Mouse (Mus musculus): Measurements from ENCODE around the gene Cacfd1.

The Cacfd1 gene

GRCm38 (mm10) chr2:27009714-27010244 lies at the start of gene Cacfd1:
Cacfd1 (plus strand) TSS chr2:27009926.
- peak; percentile 82 for ATAC-seq (ENCODE audit: insufficient number of reproducible peaks, low FRiP score, low TSS enrichment)

- ATAC-seq (ENCODE audit: insufficient number of reproducible peaks, low FRiP score, low TSS enrichment), result no peak
Observed at GRCm38 (mm10) chr2:26960756-26961155, 49.0 kb upstream of the Cacfd1 start.

- ATAC-seq (ENCODE audit: insufficient number of reproducible peaks, low FRiP score, low TSS enrichment), result peak; percentile 88
Observed at GRCm38 (mm10) chr2:26963923-26964723, 45.6 kb upstream of the Cacfd1 start, which contains the start of gene Rexo4. Rexo4 (minus strand) TSS chr2:26964386.

- ATAC-seq (ENCODE audit: insufficient number of reproducible peaks, low FRiP score, low TSS enrichment), result peak; percentile 18; the same call in 1 of the 2 replicates
Observed at GRCm38 (mm10) chr2:26964724-26965370, 44.9 kb upstream of the Cacfd1 start.

- ATAC-seq (ENCODE audit: insufficient number of reproducible peaks, low FRiP score, low TSS enrichment), result no peak
Observed at GRCm38 (mm10) chr2:26967262-26967661, 42.5 kb upstream of the Cacfd1 start.

DNA sequence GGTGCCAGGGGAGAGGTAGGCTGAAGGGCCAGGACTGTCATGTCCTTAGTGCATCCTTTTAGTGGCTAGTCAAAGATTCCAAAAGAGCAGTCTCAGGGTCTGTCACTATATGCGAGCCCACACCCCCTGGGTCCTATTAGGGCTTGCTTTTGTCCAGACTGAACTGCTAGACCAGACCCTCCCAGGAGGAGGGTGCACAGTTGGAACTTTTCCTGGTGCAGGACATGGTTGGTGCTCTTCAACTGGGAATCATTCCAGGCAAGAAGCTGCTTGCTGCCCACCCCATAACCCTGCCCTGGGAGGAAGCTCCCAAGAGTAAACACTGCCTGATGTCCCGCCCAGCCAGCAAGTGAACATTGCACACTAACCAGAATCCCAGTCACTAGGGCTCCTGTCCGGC lies 36.6 kb upstream of the Cacfd1 start, which contains the start of gene Adamts13:
Adamts13 (plus strand) TSS at position 301 of the 400 bp plus-strand sequence.
- ATAC-seq (ENCODE audit: insufficient number of reproducible peaks, low FRiP score, low TSS enrichment), result no peak

DNA sequence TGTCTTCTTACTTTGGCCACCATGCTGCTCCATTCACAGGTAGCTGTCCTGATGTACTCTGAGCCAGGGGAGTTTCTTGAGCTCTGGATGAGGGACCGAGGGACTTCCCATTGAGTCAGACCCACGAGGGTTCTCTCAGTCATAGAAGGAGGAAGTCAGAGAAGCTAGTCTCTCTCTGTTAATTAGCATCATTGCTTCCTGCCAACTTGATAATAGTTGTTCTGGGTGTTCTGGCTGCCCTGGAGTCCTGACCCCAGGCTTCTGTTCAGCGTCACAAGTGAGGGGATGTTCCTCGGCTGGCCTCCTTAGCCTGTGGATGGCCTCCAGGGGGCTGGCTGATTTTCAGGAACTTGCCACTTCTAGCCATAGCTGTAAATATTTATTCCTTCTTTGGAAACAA lies 35.8 kb upstream of the Cacfd1 start:
- ATAC-seq (ENCODE audit: insufficient number of reproducible peaks, low FRiP score, low TSS enrichment), result no peak

DNA sequence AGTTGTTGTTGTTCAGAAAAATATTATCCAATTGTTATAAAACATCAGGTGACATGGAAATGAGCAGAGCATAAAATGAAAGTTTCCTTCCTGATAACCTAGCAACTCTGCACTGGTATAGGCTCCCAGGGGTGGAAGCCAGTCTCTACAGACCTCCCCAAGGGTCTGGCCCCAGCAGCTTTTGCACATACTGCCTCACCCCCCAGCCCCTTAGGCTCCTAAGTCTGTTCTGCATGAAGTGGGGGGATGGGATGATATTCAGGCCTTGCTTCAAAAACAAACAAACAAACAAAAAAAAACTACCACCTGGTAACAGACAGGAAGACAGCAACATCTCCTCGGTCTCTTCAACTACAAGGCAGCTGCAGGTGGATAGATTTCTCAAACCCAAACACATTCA lies 29.4 kb upstream of the Cacfd1 start:
- ATAC-seq (ENCODE audit: insufficient number of reproducible peaks, low FRiP score, low TSS enrichment), result no peak

DNA sequence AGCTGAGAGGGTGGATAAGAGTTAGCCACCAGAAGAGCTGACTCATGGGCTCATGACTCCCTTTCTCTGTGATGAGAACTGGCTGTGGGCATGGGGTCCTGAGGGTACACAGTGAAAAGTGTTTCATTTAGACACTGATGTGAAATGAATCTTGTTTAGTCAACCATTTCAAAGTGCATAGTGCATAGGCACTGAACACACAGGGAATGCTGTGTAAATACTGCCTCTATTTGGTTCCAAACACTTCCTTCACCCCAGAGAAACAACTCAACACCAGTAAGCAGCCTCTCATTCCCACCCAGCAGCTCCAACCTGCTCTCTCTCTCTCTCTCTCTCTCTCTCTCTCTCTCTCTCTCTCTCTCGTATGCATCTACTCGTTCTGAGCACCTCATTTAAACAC lies 25.5 kb upstream of the Cacfd1 start:
- no peak for ATAC-seq (ENCODE audit: insufficient number of reproducible peaks, low FRiP score, low TSS enrichment)

- ATAC-seq (ENCODE audit: insufficient number of reproducible peaks, low FRiP score, low TSS enrichment), result no peak
Observed at GRCm38 (mm10) chr2:26984640-26985039, 25.1 kb upstream of the Cacfd1 start.

DNA sequence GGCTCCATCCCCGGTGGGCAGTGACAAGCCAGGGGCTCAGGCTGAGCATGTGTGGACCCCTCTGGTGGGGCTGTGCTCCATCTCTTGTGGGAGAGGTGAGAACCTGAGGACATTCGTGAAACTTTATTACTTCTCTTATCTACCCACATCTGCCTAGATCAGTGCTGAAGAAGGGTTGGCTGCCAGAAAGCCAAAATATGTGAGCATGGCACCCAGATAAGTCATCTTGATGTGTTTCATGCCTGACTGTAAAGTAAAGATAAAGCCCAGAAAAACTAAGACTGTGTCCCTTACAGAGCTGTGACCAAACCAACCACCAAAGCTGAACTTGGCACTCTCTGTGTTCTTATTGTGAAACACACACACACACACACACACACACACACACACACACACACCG lies 15.8 kb upstream of the Cacfd1 start:
- no peak for ATAC-seq (ENCODE audit: insufficient number of reproducible peaks, low FRiP score, low TSS enrichment)

DNA sequence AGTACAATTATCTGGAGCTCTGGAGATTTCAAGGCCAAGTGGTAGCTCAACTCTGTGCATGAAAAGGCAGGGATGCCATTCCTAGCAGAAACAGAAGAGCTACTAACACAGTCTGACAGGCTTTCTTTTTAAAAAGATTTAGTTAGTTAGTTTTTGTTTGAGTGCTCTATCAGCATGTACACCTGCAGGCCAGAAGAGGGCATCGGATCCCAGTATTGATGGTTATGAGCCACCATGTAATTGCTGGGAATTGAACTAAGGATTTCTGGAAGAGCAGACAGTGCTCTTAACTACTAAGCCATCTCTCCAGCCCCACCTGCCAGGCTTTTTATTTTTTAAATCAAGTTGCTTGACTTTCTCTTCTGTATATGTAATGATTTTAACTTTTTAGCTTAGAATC lies 12.2 kb upstream of the Cacfd1 start:
- ATAC-seq (ENCODE audit: insufficient number of reproducible peaks, low FRiP score, low TSS enrichment), result no peak

DNA sequence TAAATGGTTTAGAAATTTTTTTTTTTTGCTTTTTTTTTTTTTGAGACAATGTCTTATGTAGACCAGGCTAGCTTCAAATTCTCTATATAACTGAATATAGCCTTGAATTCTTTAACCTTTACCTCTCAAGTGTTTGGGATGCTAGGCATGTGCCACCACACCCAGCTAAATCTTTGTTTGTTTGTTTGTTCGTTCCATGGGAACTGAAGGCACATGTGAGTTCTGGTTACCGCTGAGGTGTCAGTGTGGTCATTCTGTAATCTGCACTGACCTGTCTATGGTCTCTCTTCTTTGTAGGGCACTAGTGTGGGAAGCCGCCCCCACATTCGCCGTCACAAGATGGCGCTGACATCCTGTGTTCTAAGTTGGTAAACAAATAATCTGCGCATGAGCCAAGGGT lies 11.7 kb upstream of the Cacfd1 start:
- no peak for ATAC-seq (ENCODE audit: insufficient number of reproducible peaks, low FRiP score, low TSS enrichment)

DNA sequence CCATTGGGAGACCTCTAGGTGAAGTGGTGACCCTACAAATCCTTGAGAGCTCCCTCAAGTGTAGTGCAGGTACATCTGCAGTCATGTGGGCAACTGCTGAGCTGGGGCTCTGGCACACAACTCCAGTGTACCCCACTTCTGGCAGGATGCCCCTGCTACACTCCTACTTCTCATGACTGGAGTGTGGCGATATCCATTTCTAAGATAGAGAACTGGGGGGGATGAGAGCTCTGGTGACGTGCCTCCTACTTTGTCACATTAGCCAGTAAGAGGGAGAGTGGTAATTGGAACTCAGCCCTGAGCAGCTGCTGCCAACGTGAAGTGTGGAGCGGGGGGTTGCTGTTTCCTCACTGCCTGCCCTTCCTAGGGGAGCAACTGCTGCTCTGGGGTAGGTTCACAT lies 3.5 kb upstream of the Cacfd1 start:
- no peak for ATAC-seq (ENCODE audit: insufficient number of reproducible peaks, low FRiP score, low TSS enrichment)

DNA sequence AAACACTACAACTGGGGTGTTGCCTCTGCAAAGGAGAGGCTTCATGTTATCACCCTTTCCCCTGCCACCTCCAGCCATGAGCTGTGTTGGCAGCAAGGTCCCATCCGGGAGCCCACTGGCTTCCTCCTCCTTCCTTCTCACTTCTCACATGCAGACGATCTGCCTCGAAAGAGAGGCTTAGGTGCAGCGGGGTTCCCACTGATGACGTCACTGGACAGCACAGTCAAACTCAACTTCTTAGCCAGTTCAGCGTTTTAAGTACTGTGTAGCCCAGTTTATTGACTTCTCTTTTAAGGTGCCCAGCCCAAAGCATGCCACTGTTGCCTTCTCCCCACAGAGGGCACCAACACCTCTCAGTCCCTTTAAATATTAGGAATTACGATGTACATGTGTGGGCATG lies 2.0 kb upstream of the Cacfd1 start:
- no peak for ATAC-seq (ENCODE audit: insufficient number of reproducible peaks, low FRiP score, low TSS enrichment)

- no peak for ATAC-seq (ENCODE audit: insufficient number of reproducible peaks, low FRiP score, low TSS enrichment)
Observed at GRCm38 (mm10) chr2:27017802-27018201, 8.1 kb downstream of the Cacfd1 start.

DNA sequence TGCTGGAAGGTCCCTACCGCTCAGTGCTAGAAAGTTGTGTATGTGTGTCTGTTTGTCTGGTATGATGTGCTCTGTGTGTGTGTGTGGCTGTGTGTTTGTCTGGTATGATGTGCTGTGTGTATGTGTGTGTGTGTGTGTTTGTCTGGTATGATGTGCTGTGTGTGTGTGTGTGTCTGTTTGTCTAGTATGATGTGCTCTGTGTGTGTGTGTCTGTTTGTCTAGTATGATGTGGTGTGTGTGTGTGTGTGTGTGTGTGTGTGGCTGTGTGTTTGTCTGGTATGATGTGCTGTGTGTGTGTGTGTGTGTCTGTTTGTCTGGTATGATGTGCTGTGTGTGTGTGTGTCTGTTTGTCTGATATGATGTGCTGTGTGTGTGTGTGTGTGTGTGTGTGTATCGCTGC lies 9.8 kb downstream of the Cacfd1 start:
- ATAC-seq (ENCODE audit: insufficient number of reproducible peaks, low FRiP score, low TSS enrichment), result no peak

DNA sequence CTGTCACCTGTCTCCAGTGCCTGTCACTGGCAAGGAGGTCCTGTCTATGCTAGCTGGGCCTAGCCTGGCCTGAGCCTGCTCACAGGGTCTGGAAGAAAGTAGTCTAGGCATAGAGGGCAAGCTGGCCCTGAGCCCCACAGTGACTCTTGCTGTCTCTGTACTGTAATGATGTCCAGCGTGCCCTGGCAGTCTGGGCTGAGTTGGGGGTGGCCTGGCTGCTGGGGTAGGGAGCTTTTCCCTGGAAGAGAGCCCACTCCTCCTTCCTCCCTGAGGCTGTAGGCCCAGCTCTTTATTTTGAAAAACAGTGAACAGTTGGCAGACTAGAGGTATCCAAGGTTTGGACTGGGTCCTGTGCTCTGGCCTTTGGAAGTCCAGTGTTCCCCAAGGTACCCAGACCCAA lies 11.4 kb downstream of the Cacfd1 start:
- no peak for ATAC-seq (ENCODE audit: insufficient number of reproducible peaks, low FRiP score, low TSS enrichment)

- ATAC-seq (ENCODE audit: insufficient number of reproducible peaks, low FRiP score, low TSS enrichment), result no peak
Observed at GRCm38 (mm10) chr2:27022612-27023011, 12.9 kb downstream of the Cacfd1 start.

DNA sequence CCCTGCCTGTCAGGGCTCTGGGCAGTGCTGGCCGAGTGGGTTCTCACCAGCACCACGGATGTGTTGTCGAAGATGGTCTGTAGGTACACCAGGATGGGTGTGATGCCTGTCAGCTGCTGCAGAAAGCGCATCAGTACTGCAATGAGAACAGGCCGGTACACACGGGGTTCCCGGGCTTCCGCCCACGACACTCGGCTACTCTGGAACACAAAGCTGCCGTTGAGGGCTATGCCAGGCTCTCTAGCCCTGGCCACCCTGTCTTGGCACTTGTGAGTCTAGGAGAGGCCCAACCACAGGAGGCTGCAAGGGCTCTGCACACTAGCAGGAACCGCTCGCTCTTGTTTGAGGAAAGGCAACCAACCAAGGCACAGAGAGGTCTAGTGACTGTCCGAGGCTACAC lies 14.4 kb downstream of the Cacfd1 start:
- ATAC-seq (ENCODE audit: insufficient number of reproducible peaks, low FRiP score, low TSS enrichment), result no peak

GRCm38 (mm10) chr2:27025545-27025944 lies 15.8 kb downstream of the Cacfd1 start:
- no peak for ATAC-seq (ENCODE audit: insufficient number of reproducible peaks, low FRiP score, low TSS enrichment)

- ATAC-seq (ENCODE audit: insufficient number of reproducible peaks, low FRiP score, low TSS enrichment), result no peak
Observed at GRCm38 (mm10) chr2:27026332-27026731, 16.6 kb downstream of the Cacfd1 start.
